Mouse (Mus musculus): ENCODE measurements around the gene Gm45716.

The Gm45716 gene

GRCm38 (mm10) chr11:90200826-90201225 is 13.3 kb downstream of the Gm45716 start:
- no peak for DNase-seq (ENCODE audit: low spot score in 2 of 2)

- no peak for DNase-seq (ENCODE audit: low spot score in 2 of 2)
These were observed 26.8 kb downstream of the Gm45716 start for GRCm38 (mm10) chr11:90214246-90214645.

GRCm38 (mm10) chr11:90220022-90220645 is 32.7 kb downstream of the Gm45716 start:
- DNase-seq (ENCODE audit: low spot score in 2 of 2) = no peak

GRCm38 (mm10) chr11:90220750-90221149 is 33.3 kb downstream of the Gm45716 start:
- no peak for DNase-seq (ENCODE audit: low spot score in 2 of 2)

GRCm38 (mm10) chr11:90224914-90225470 is 37.5 kb downstream of the Gm45716 start:
- DNase-seq (ENCODE audit: low spot score in 2 of 2) = no peak

GRCm38 (mm10) chr11:90227000-90227922 is 39.8 kb downstream of the Gm45716 start:
- DNase-seq (ENCODE audit: low spot score in 2 of 2) = no peak

GRCm38 (mm10) chr11:90228251-90228949 is 40.9 kb downstream of the Gm45716 start:
- DNase-seq (ENCODE audit: low spot score in 2 of 2) = no peak

GRCm38 (mm10) chr11:90229800-90230199 is 42.3 kb downstream of the Gm45716 start:
- DNase-seq (ENCODE audit: low spot score in 2 of 2) = no peak

- no peak for DNase-seq (ENCODE audit: low spot score in 2 of 2)
These were observed 43.2 kb downstream of the Gm45716 start for GRCm38 (mm10) chr11:90230671-90231070.

GRCm38 (mm10) chr11:90231631-90232030 is 44.1 kb downstream of the Gm45716 start:
- no peak for DNase-seq (ENCODE audit: low spot score in 2 of 2)

GRCm38 (mm10) chr11:90232685-90233084 is 45.2 kb downstream of the Gm45716 start:
- no peak for DNase-seq (ENCODE audit: low spot score in 2 of 2)

GRCm38 (mm10) chr11:90235221-90235620 is 47.7 kb downstream of the Gm45716 start:
- no peak for DNase-seq (ENCODE audit: low spot score in 2 of 2)

- DNase-seq (ENCODE audit: low spot score in 2 of 2) = no peak
These were observed 50.1 kb downstream of the Gm45716 start for GRCm38 (mm10) chr11:90237616-90238015.

- no peak for DNase-seq (ENCODE audit: low spot score in 2 of 2)
These were observed 51.2 kb downstream of the Gm45716 start for GRCm38 (mm10) chr11:90238657-90239056.

GRCm38 (mm10) chr11:90240652-90241330 is 53.3 kb downstream of the Gm45716 start:
- DNase-seq (ENCODE audit: low spot score in 2 of 2) = no peak

GRCm38 (mm10) chr11:90241874-90242273 is 54.4 kb downstream of the Gm45716 start:
- no peak for DNase-seq (ENCODE audit: low spot score in 2 of 2)

GRCm38 (mm10) chr11:90243300-90243699 is 55.8 kb downstream of the Gm45716 start:
- DNase-seq (ENCODE audit: low spot score in 2 of 2) = no peak

- no peak for DNase-seq (ENCODE audit: low spot score in 2 of 2)
These were observed 58.1 kb downstream of the Gm45716 start for GRCm38 (mm10) chr11:90245630-90246029.

- no peak for DNase-seq (ENCODE audit: low spot score in 2 of 2)
These were observed 59.2 kb downstream of the Gm45716 start for GRCm38 (mm10) chr11:90246676-90247075.

GRCm38 (mm10) chr11:90247793-90248192 is 60.3 kb downstream of the Gm45716 start:
- no peak for DNase-seq (ENCODE audit: low spot score in 2 of 2)

GRCm38 (mm10) chr11:90249025-90249650 is 61.7 kb downstream of the Gm45716 start, which contains the start of gene Mmd:
TSS of gene Mmd (plus strand) at chr11:90249456.
- DNase-seq (ENCODE audit: low spot score in 2 of 2) = peak; percentile 86 to 95
